Mouse (Mus musculus) layer of hippocampus, adult 8-10 months (tissue): ENCODE measurements around the gene Trim17. TPM values are rescaled to one million over a fixed set of nuclear protein-coding genes. Genes with fewer than 3 reads are reported as not detected.

Experiments used
- DNase-seq, 2 experiments: peaks; one replicate each; pipeline ENCODE4 v3.0.0; 2022; ENCODE audit warnings: low spot score in 2 of 2
- microRNA-seq, 2 experiments: library from miRNA; unstranded; fragments of <30 nt; microRNA quantifications; one replicate each; pipeline ENCODE4 v1.2.0; 2022
- total RNA-seq, 4 experiments: library from RNA; stranded (reverse); gene quantifications; 2 replicates each; pipeline ENCODE4 v1.2.4; 2022

The Trim17 gene
- total RNA-seq, 4 experiments from 2014 or later, result 2.8 to 6.3 (median 4.8) TPM

DNA sequence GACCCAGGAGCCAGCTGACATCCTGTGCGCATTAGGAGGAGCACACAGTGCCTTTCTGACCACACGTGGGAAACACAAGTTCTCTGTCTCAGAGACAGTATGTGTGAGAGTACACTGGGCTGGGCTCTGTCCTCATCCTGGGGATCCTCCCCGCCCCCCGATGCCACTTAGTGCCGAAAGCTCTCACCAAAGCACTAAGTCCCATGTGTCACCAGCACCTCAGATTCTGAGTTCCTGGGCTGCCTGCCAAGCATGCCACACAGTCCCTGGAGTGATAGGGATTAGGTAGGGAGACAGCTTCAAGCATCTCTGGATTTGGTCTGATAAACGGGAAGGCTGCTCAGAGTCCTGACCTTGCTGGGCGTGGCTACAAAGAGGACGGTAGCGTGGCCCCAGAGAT, 36.3 kb downstream of the Trim17 start:
- no peak for DNase-seq

DNA sequence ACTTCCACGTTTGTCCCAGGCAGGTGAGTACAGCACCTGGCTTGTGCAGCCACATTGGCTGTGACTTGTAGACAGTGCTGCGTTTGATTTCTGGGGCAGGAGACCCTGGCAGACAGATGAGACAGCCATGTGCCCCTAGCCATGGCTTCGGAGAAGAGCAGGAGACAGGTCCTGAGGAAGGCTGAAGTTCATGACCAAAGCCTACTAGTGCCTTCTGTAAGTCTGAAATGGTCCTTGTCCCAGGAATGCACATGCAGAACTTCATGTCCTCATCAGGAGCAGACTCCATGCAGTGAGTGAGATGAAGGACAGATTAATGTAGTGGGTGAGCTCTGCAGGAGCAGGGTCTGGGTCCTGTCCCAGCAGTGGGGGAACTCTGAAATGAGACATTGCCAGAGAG, 37.4 kb downstream of the Trim17 start:
- no peak for DNase-seq

DNA sequence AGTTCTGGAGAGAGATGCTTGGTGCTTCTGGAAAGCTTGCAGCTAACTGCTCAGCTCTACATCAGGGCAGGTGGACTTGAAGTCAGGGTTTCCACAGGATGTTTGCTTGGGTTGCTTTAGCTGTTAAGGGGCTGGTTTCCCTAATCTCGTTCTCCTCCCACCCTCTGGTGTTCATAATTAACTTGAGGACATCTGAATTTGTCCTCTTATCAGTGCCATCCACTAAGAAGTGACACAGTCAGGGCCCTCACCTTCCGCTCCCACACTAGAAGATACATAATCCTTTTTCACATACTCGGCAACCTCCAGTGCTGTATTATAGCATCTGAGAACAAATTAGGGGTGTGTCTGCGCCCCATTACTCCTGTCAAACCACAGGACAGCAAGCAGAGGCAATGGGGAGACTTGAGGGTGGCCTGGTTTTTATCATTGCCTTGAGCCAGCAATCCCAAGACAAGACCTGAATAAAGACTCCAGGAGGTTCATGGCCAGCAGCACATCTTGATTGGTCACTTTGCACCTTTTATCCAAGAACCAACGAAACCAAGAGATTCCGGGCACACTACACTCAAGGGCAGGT, 38.7 kb downstream of the Trim17 start:
- DNase-seq, result no peak

DNA sequence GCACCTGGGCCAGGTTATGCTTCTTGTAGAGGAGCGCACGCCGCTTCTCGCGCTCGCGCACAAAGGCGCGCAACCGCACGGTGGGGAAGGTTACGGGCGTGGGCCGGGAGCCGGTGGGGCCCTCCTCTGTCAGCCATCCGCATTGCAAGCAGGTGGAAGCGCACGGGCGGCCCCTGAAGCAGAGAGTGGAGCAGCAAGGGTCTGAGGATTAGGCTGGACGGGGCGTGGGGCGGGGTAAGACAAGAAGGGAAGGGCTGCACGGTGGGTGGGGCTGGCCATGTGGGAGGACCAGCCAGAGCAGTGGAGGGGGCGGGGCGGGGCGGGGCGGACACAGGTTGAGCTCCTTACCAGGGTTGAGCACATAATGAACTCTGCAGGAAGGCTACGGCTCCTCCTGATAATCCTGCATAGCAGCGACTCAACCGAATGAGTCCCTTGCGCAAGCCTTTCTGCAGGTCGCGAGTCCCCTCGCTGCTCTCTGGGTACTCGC, 39.9 kb downstream of the Trim17 start:
- DNase-seq, result no peak

DNA sequence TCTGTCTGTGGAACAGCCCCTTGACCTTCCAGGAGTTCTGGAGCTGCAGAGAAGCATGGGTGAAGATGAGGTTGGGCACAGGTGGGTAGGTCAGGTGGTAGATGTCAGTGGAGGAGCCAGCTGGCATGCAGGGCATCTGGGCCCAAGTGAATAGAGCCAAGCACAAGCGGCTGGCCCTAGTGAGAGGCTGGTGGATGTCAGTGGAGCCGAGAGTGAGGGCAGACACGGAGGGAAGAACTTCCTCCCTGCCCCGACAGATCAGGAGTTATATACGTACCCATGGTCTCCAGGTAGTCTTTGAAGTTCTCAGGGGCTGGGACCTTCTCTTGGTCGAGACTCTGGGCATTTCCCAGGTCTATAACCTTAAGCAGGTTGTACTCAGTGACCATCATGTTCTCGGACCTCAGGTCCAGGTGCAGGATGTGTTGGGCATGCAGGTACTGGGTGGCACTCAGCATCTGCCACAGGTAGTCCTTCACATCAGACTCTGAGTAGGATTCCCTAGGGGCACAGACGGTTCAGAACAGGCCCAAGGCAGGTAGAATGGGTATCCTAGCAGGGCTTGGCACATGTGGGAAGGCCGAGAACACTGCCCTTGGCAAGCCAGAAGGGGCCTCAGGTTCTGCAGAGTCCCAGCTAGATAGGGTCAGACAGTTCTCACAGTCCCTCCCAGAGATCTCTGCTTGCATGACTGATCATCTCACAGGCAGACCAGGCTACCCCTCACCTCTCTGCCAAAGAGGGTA, 40.7 kb downstream of the Trim17 start:
- no peak for DNase-seq

DNA sequence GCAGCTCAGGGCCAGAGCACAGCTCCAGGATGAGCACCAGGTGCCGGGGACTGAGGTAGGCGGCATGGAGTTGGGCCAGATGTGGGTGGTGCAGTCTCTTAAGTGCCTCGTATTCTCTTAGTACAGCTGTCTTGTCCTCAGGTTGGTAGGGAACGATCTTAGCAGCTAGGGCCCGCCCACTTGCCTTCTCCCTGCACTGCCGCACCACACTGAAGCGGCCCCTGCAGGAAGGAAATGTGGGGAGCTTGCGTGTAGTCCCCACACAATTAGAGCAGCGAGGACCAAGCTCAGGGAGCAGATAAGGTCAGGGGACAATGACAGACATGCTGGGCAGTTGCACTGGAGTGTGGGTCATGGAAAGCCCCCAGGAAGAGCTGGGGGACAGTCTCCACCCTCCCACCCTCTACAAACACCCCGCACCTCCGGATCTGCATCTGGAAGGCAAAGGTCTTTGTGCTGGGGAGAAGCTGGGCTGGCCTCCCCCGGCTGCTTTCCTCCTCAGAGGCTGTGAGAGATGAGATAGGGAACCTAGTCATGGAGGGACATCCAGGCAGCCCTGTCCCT, 41.4 kb downstream of the Trim17 start:
- no peak for DNase-seq

DNA sequence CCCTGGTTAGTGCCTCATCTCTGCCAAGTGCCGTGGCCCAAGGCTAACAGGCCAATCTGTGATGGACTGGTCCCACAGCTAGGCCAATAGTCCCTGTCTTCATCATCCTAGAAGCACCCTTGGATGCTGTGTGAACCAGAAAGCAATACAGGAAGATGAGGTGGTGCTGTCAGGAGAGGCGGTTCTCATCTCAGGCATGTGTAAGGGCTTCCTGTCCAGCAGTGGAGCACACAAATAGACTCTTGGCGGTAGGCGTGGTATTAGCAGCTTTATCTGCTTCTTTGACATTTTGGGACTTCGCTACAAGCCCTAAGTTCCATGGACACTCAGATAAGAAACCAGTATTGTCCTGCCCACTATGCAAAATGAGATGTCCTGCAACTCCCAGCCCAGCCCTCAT, 43.1 kb downstream of the Trim17 start:
- DNase-seq, result no peak

DNA sequence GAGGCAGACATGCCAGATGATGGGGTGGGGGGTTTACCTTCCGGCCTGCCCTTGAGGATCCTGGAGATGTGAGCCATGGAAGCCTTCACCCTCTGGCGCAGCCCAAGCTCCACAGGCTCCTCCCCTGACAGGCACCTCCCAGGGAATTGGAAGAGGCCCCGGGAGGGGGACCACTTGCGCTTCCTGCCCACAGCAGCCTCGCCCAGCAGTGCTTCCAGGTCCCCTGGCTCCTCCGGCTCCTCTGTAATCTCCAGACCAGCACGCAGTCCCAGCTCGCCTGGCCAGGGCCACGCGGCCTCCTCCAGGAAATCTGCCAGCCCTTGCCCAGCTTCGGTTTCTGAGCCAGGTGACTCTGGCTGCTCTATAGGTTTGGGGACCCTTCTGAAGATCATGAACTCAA, 44.7 kb downstream of the Trim17 start:
- DNase-seq, result no peak

DNA sequence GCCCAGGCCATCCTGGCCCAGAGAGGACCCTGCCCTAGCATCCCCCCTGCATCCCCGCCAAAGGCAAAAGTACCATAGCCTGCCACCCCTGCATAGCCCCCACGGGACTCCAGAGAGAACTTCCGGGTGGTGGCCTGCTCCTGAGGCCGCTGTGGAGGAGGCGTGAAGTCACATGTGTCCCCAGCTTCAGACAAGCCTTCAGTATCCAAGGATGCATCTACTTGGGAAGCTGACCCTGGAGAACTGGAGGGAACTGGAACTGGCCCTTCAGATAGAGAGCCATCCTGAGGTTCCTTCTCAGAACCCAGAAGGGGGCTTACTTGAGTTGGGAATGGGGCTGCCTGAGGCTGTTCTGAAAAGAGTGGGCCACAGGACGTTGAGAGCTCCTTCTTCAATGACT, 45.3 kb downstream of the Trim17 start:
- DNase-seq, result no peak

DNA sequence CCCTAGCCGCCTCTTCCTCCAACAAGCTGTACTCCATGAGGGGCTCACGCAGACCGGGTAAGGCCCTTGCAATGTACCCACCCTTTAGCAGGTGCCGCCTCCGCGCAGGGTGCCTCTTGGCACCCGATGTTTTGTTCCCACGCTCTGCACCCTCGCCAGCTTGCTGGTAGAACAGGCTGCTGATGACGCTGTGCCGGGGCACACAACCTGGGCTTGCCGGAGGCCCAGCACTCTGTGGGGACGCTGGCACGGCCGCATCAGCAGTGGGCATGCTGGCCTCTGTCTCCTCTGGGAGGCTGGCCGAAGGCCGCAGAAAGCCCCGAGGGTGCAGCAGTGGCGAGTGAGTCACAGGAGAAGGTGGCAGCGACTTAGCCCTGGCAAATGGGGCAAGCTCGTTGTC, 46.1 kb downstream of the Trim17 start:
- peak; percentile 77 to 81 for DNase-seq

DNA sequence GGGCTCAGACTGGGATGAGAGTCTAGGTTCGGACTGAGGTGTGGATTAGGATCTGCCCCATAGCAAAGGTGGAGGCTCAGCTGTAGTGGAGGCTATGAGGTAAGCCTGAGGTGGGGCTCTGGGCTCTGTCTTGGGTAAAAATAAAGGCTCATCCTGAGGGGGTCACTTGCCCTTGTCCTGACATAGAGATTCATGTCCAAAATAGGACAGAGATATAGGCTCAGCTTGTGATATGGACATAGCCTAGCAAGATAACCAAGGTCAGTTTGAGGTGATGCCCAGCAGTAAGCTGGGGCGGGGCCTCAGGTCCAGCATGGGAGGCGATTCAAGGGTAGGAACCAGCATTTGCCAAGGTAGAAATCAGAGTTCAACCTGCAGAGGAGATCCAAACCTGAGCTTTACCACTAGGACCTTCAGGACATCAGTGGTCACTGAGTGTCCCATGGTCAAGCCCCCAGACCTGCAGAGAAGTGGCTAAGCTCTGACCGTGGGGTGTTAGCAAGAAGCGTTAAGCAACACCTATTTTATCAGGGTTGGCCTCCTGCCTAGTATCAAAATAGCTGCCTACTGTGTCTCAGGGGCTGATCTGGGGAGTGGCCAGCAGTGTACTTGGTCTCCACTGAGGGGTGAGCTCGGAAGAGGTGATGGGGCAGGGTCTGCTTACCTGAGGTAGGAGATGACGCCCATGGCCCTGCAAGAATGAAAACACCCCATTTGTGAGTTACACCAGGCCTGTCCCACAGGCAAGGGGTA, 48.0 kb downstream of the Trim17 start:
- no peak for DNase-seq

DNA sequence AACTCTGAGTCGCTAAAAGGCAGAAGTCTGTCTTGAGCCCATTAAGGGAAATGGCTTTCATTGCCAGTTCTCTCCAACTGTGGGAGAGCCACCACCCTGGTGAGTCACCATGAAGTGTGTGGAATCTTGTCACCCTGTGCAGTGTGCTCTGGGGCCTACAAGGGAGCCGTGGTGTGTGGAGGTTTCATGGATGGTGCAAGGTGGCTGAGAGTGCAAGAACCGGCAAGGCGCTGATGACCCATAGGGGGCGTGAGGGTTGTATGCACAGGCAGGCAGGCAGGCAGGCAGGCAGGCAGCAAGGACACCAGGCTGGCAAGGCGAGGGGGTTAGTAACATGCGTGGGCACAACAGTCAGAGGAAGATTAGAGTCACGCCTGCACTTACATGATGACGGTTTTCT, 60.6 kb downstream of the Trim17 start:
- peak in 1 of 2 experiments; percentile 49 for DNase-seq

Small RNA genes within 50 kb of the gene (microRNA-seq; reads per million reads assigned to microRNA genes)
- 0 to 0.51 reads per million in 2 experiments for gene Gm44313

Other genes with a start within 250 kb of the Trim17 start
- gene Olfr318, start 230.7 kb upstream of the Trim17 start, total RNA-seq, result under 1 TPM in 2 of 4 experiments, not detected in 2; 0.09 to 0.16 TPM
- under 1 TPM in 3 of 4 experiments, not detected in 1; 0.19 to 0.76 (median 0.43) TPM for gene Olfr317, start 215.5 kb upstream of the Trim17 start, total RNA-seq
- 1 to 10 TPM in 2 of 4 experiments, under 1 TPM in 2; 0.59 to 1.8 (median 1.2) TPM for gene Olfr316, start 202.0 kb upstream of the Trim17 start, total RNA-seq
- not detected for gene Olfr315, start 181.5 kb upstream of the Trim17 start, total RNA-seq
- not detected for gene Olfr314, start 171.7 kb upstream of the Trim17 start, total RNA-seq
- 1 to 10 TPM; 5.4 to 7.7 (median 6.4) TPM for gene Fam183b, start 152.7 kb upstream of the Trim17 start, total RNA-seq
- gene Olfr313, start 139.7 kb upstream of the Trim17 start, total RNA-seq, result not detected
- gene Olfr312, start 125.4 kb upstream of the Trim17 start, total RNA-seq, result not detected
- gene Olfr311, start 115.4 kb upstream of the Trim17 start, total RNA-seq, result not detected
- 10 to 100 TPM; 15.8 to 24.2 (median 21.4) TPM for gene Gm12258, start 107.5 kb upstream of the Trim17 start, total RNA-seq
- 10 to 100 TPM in 3 of 4 experiments, 1 to 10 TPM in 1; 7.1 to 14.0 (median 12.1) TPM for gene 2810021J22Rik, start 87.5 kb upstream of the Trim17 start, total RNA-seq
- 10 to 100 TPM in 2 of 4 experiments, 1 to 10 TPM in 2; 9.0 to 10.2 (median 9.8) TPM for gene Zfp39, start 50.5 kb upstream of the Trim17 start, total RNA-seq
- gene Btnl10, start 36.8 kb upstream of the Trim17 start, total RNA-seq, result under 1 TPM in 1 of 4 experiments, not detected in 3; 0.14 TPM
- 100 to 1,000 TPM; 426 to 450 (median 442) TPM for gene Rnf187, start 15.8 kb upstream of the Trim17 start, total RNA-seq
- gene Hist3h2ba, start 5.8 kb upstream of the Trim17 start, total RNA-seq, result 10 to 100 TPM; 71.4 to 92.2 (median 75.7) TPM
- 10 to 100 TPM; 48.9 to 64.2 (median 56.8) TPM for gene Hist3h2a, start within 50 bp of the Trim17 start, total RNA-seq
- 10 to 100 TPM; 28.4 to 32.5 (median 31.0) TPM for gene Trim11, start 23.4 kb downstream of the Trim17 start, total RNA-seq
- 1 to 10 TPM; 1.2 to 1.9 (median 1.5) TPM for gene Obscn, start 181.7 kb downstream of the Trim17 start, total RNA-seq
- 10 to 100 TPM in 1 of 4 experiments, 1 to 10 TPM in 3; 5.9 to 10.2 (median 7.3) TPM for gene Iba57, start 209.1 kb downstream of the Trim17 start, total RNA-seq
- gene Gjc2, start 228.5 kb downstream of the Trim17 start, total RNA-seq, result 10 to 100 TPM; 11.8 to 15.9 (median 12.5) TPM
- gene Guk1, start 237.5 kb downstream of the Trim17 start, total RNA-seq, result 100 to 1,000 TPM; 135 to 149 (median 141) TPM
- 10 to 100 TPM; 31.2 to 40.8 (median 36.1) TPM for gene Mrpl55, start 247.8 kb downstream of the Trim17 start, total RNA-seq